Mouse (Mus musculus) liver, embryonic 16.5 days (tissue): ENCODE results near the gene Tesmin. TPM values are rescaled to one million over a fixed set of nuclear protein-coding genes. Genes with fewer than 3 reads are reported as not detected.

Experiments used
- ATAC-seq: fragments of 200-750 bp; cut with Nextera tagmentation; 2 replicates; pipeline ENCODE4 v1.8.0; 2017; ENCODE audit warnings: low read depth, mild to moderate bottlenecking, moderate number of reproducible peaks, moderate library complexity
- H3K27ac ChIP-seq: fragments of 300-500 bp; sonication (generic); 2 replicates; pipeline ENCODE4 v1.5.1; 2014; ENCODE audit warnings: mild to moderate bottlenecking, low read length
- H3K27me3 ChIP-seq: fragments of 300-500 bp; sonication (generic); 2 replicates; pipeline ENCODE4 v1.6.1; 2014; ENCODE audit warnings: low read depth, low read length, mixed read lengths; ENCODE audit not compliant: control insufficient read depth, insufficient read depth
- H3K36me3 ChIP-seq: fragments of 300-500 bp; sonication (generic); 2 replicates; pipeline ENCODE4 v1.6.1; 2014; ENCODE audit warnings: mild to moderate bottlenecking; ENCODE audit not compliant: control insufficient read depth, insufficient read depth
- H3K4me1 ChIP-seq: fragments of 300-500 bp; sonication (generic); 2 replicates; pipeline ENCODE4 v1.6.1; 2014; ENCODE audit warnings: low read depth, low read length, mixed read lengths; ENCODE audit not compliant: control insufficient read depth
- H3K4me2 ChIP-seq: fragments of 300-500 bp; sonication (generic); 2 replicates; pipeline ENCODE4 v1.6.1; 2014; ENCODE audit warnings: low read depth, low read length, mixed read lengths
- H3K4me3 ChIP-seq: fragments of 300-500 bp; sonication (generic); 2 replicates; pipeline ENCODE4 v1.5.1; 2014; ENCODE audit warnings: low read depth, mild to moderate bottlenecking, low read length
- H3K9ac ChIP-seq: fragments of 300-500 bp; sonication (generic); 2 replicates; pipeline ENCODE4 v1.6.1; 2014; ENCODE audit warnings: low read depth, low read length
- H3K9me3 ChIP-seq: fragments of 300-500 bp; sonication (generic); replicated peaks from 2 replicates; pipeline ENCODE4 v1.6.1; 2016; ENCODE audit warnings: low read length; ENCODE audit not compliant: control insufficient read depth
- WGBS: fragments of 180-500 bp; shearing (Covaris S2); extraction: QIAGEN DNeasy Blood & Tissue Kit; methylation state at CpG from one replicate; pipeline ENCODE4 v1.1.7; 2014; ENCODE audit not compliant: insufficient replicate concordance; 5-methylcytosine and 5-hydroxymethylcytosine counted together
- polyA plus RNA-seq: library from polyadenylated mRNA; unstranded; fragments of >200 nt; fragmentation: Nextera tagmentation; extraction: Ambion mirVana; gene quantifications from 2 replicates; pipeline ENCODE4 v1.2.1, GENCODE M21; 2015

Tesmin gene
- polyA plus RNA-seq, 1 experiment from 2014 or later: 0.21 TPM

- H3K9me3 ChIP-seq: no peaks in the 10 kb centered on the region
- 70% methylated on average over 4 of the region's 4 CpGs for WGBS
- no peak overlapping the region for H3K4me3 ChIP-seq
- no peak overlapping the region for H3K4me2 ChIP-seq
- no peak for ATAC-seq
- no peak overlapping the region for H3K9ac ChIP-seq
- no peaks in the 10 kb centered on the region for H3K4me1 ChIP-seq
- 0 out of 2 replicates have a peak, but pooled peaks cover 2% of the 10 kb centered on the region for H3K36me3 ChIP-seq
- no peaks in the 10 kb centered on the region for H3K27me3 ChIP-seq
- H3K27ac ChIP-seq: no peak overlapping the region
Observed at GRCm38 (mm10) chr19:3357620-3358019, 31.0 kb upstream of the Tesmin start.

- peaks cover 7% of the 10 kb centered on the region; the same call in 1 of the 2 replicates for H3K36me3 ChIP-seq
- no peaks in the 10 kb centered on the region for H3K27me3 ChIP-seq
- ATAC-seq: no peak
- H3K4me2 ChIP-seq: no peak overlapping the region
- H3K9ac ChIP-seq: no peak overlapping the region
- H3K27ac ChIP-seq: no peak overlapping the region
- no peak overlapping the region for H3K4me3 ChIP-seq
- WGBS: 33% methylated on average over 13 of the region's 13 CpGs
- no peaks in the 10 kb centered on the region for H3K9me3 ChIP-seq
- no peaks in the 10 kb centered on the region for H3K4me1 ChIP-seq
Observed at GRCm38 (mm10) chr19:3359841-3360588, 28.6 kb upstream of the Tesmin start.

- 78% methylated on average over 4 of the region's 4 CpGs for WGBS
Observed at GRCm38 (mm10) chr19:3363510-3363909, 25.1 kb upstream of the Tesmin start.

GRCm38 (mm10) chr19:3365089-3365488 lies 23.6 kb upstream of the Tesmin start:
- H3K27ac ChIP-seq: no peak overlapping the region
- no peaks in the 10 kb centered on the region for H3K27me3 ChIP-seq
- H3K4me3 ChIP-seq: no peak overlapping the region
- H3K36me3 ChIP-seq: peaks cover 14% of the 10 kb centered on the region; the same call in 1 of the 2 replicates
- H3K9me3 ChIP-seq: no peaks in the 10 kb centered on the region
- no peaks in the 10 kb centered on the region for H3K4me1 ChIP-seq
- H3K9ac ChIP-seq: no peak overlapping the region
- no peak overlapping the region for H3K4me2 ChIP-seq
- WGBS: 87% methylated on average over 2 of the region's 3 CpGs
- no peak for ATAC-seq

More at GRCm38 (mm10) chr19:3363510-3363909, 25.1 kb upstream of the Tesmin start:
- no peaks in the 10 kb centered on the region for H3K4me1 ChIP-seq
- H3K9ac ChIP-seq: no peak overlapping the region
- no peak overlapping the region for H3K4me2 ChIP-seq
- ATAC-seq: no peak
- H3K27me3 ChIP-seq: no peaks in the 10 kb centered on the region
- no peaks in the 10 kb centered on the region for H3K9me3 ChIP-seq
- peaks cover 15% of the 10 kb centered on the region; the same call in 1 of the 2 replicates for H3K36me3 ChIP-seq
- no peak overlapping the region for H3K4me3 ChIP-seq
- no peak overlapping the region for H3K27ac ChIP-seq

- H3K27me3 ChIP-seq: no peaks in the 10 kb centered on the region
- H3K4me3 ChIP-seq: no peak overlapping the region
- ATAC-seq: no peak
- H3K9me3 ChIP-seq: no peaks in the 10 kb centered on the region
- 78% methylated on average over 3 of the region's 3 CpGs for WGBS
- peaks cover 14% of the 10 kb centered on the region; the same call in 1 of the 2 replicates for H3K36me3 ChIP-seq
- no peak overlapping the region for H3K27ac ChIP-seq
- H3K4me1 ChIP-seq: no peaks in the 10 kb centered on the region
- no peak overlapping the region for H3K4me2 ChIP-seq
- H3K9ac ChIP-seq: no peak overlapping the region
Observed at GRCm38 (mm10) chr19:3368276-3368675, 20.4 kb upstream of the Tesmin start.

GRCm38 (mm10) chr19:3373380-3373779 lies 15.3 kb upstream of the Tesmin start:
- no peaks in the 10 kb centered on the region for H3K27me3 ChIP-seq
- 67% methylated on average over 12 of the region's 12 CpGs for WGBS
- H3K27ac ChIP-seq: no peak overlapping the region
- no peaks in the 10 kb centered on the region; the same call in 1 of the 2 replicates for H3K4me1 ChIP-seq
- peaks cover 2% of the 10 kb centered on the region; the same call in 1 of the 2 replicates for H3K36me3 ChIP-seq
- H3K4me3 ChIP-seq: no peak overlapping the region
- no peaks in the 10 kb centered on the region for H3K9me3 ChIP-seq
- no peak for ATAC-seq
- H3K4me2 ChIP-seq: no peak overlapping the region
- H3K9ac ChIP-seq: no peak overlapping the region

GRCm38 (mm10) chr19:3374028-3374427 lies 14.6 kb upstream of the Tesmin start:
- 55% methylated on average over 2 of the region's 2 CpGs for WGBS
- no peaks in the 10 kb centered on the region for H3K27me3 ChIP-seq
- H3K36me3 ChIP-seq: peaks cover 2% of the 10 kb centered on the region; the same call in 1 of the 2 replicates
- H3K27ac ChIP-seq: no peak overlapping the region
- no peak overlapping the region for H3K4me2 ChIP-seq
- no peak for ATAC-seq
- H3K9me3 ChIP-seq: no peaks in the 10 kb centered on the region
- no peaks in the 10 kb centered on the region; the same call in 1 of the 2 replicates for H3K4me1 ChIP-seq
- H3K9ac ChIP-seq: no peak overlapping the region
- H3K4me3 ChIP-seq: no peak overlapping the region

- 66% methylated on average over 7 of the region's 7 CpGs for WGBS
- no peak for ATAC-seq
- H3K27ac ChIP-seq: no peak overlapping the region
Observed at GRCm38 (mm10) chr19:3375945-3376495, 12.6 kb upstream of the Tesmin start.

More at GRCm38 (mm10) chr19:3375945-3376495, 12.6 kb upstream of the Tesmin start:
- H3K4me2 ChIP-seq: no peak overlapping the region
- H3K9ac ChIP-seq: no peak overlapping the region
- H3K4me3 ChIP-seq: no peak overlapping the region
- no peaks in the 10 kb centered on the region for H3K9me3 ChIP-seq
- peaks cover 2% of the 10 kb centered on the region for H3K36me3 ChIP-seq
- H3K4me1 ChIP-seq: no peaks in the 10 kb centered on the region; the same call in 1 of the 2 replicates
- H3K27me3 ChIP-seq: no peaks in the 10 kb centered on the region
